Mouse (Mus musculus) lung, adult 2 months (tissue): ENCODE results near the gene Nav1.

Source experiments
- CTCF ChIP-seq: fragments of 200-500 bp; IDR thresholded peaks from 2 replicates; pipeline ENCODE4 v1.5.1; 2011; ENCODE audit warnings: mild to moderate bottlenecking, low read length, control low read depth; ENCODE audit not compliant: insufficient read depth
- POLR2A ChIP-seq: fragments of 200-500 bp; IDR thresholded peaks from 2 replicates; pipeline ENCODE4 v1.6.1; 2011; ENCODE audit warnings: low read depth, mild to moderate bottlenecking, control low read depth, low read length, borderline replicate concordance; ENCODE audit errors: extremely low read depth

DNA sequence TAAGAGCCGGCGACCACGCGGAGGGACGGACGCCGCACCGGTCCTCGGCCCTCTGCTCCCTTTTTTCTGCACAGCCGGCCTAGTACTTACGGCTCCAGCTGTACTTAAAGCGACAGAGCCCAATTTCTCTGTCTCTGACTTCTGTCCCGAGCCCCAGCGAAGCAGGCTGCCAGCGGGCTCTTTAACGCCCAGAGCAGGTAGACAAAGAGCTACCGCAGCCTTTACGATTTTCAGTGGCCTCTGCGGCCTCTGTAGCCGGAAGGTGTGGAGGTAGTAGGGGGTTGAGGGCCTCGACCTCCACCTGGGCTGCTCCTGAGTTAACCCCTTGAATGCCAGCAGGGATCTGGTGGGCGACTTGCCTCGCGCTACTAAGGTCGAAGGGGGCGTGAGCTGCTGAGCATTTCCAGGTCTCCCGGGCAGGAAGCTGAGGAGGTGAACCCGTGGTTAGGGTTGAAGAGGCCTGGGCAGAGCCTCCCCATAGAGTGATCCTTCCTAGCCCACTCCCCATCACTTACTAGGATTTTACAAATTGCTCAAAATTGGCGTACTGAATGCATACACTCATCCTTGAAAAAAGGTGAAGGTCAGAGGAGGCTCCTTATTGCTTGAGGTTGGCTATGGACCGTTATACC is 96.6 kb downstream of the Nav1 start:
- TF ChIP-seq CTCF (no peak), POLR2A (0 out of 2 replicates have a peak, but pooled peaks have one; percentile 9)
